Mouse (Mus musculus) adrenal gland, adult 2 months (tissue): ENCODE data around the gene Rac3. TPM values are rescaled to one million over a fixed set of nuclear protein-coding genes. Genes with fewer than 3 reads are reported as not detected.
A peak's percentile ranks its signal among the peaks of the same experiment; 100 is the strongest.
"Not testable (repeated sequence)": the region's sequence is repeated elsewhere in the genome, so short reads cannot be mapped to it uniquely, and the experiment has no call there.

Source experiments
- DNase-seq: peaks from one replicate; pipeline ENCODE4 v3.0.0; 2021
- polyA plus RNA-seq: library from polyadenylated mRNA; depleted of rRNA; stranded (reverse); fragments of >200 nt; gene quantifications from 2 replicates; pipeline ENCODE4 v1.2.3, GENCODE M21; 2012
- total RNA-seq, 2 experiments: library from RNA; stranded (reverse); gene quantifications; 2 replicates each; pipeline ENCODE4 v1.2.3; 2021

Rac3 gene
- total and polyA plus RNA-seq, 3 experiments, result 13.7 to 21.1 (median 15.9) TPM

- no peak for DNase-seq
These were observed 6.3 kb downstream of the Rac3 start for GRCm38 (mm10) chr11:120727564-120727963.

- DNase-seq, result no peak
These were observed 7.4 kb downstream of the Rac3 start for GRCm38 (mm10) chr11:120728530-120729240.

- DNase-seq, result peak; percentile 66
These were observed 8.3 kb downstream of the Rac3 start for GRCm38 (mm10) chr11:120729432-120730050.

- no peak for DNase-seq
These were observed 9.1 kb downstream of the Rac3 start for GRCm38 (mm10) chr11:120730331-120730870.

DNA sequence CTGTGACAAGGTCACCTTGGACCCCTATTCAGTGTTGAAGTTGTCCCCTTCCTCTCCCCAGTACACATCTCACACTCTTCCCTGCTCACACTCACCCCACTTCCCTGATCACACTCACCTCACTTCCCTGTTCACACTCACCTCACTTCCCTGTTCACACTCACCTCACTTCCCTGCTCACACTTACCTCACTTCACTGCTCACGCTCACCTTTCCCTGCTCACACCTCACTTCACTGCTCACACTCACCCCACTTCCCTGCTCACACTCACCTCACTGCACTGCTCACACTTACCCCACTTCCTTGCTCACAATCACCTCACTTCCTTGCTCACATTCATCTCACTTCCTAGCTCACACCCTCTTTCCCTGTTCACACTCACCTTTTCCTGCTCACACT lies 10.1 kb downstream of the Rac3 start:
- no peak for DNase-seq

DNA sequence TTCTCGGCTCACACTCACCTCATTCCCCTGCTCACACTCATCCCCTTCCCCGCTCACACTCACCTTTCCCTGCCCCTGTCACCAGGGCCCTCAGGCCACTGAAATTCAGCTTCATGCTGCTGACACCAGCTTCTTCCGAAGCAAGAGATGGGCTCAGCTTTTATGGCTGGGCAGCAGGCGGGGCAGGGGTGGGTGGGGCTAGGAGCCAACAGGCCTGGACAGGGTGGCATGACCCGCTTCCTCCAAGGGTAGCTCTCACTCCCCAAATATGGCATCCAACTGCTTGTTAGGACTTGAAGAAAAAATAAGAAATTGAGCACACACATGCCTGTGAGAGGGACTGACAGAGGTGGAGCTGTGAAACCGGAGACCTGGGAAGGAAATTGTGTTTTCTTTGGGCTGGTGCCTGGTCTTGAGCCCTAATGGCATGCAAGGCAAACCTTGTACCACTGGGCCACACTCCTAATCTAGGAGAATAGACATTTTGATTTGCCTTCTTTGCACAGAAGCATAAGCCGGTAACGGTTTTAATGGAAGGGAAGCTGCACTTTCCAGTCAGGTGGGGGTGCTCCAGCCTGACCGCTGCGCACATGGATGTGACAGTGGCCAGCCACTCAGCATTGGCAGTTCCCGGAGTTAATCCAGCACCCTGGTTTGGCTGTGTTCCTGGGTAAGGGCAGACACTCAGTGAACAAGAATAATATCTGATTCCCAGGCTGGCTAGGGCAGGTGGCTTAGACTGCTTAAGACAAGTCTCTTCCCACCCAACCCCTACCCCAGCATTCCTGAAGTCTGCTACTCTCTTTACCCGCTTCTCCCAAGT lies 10.8 kb downstream of the Rac3 start, which contains the start of gene Cbr2:
Gene Cbr2 (minus strand): TSS at position 257 of the 823 bp plus-strand sequence.
- no peak for DNase-seq

GRCm38 (mm10) chr11:120733521-120733920 lies 12.3 kb downstream of the Rac3 start:
- peak; percentile 79 for DNase-seq

DNA sequence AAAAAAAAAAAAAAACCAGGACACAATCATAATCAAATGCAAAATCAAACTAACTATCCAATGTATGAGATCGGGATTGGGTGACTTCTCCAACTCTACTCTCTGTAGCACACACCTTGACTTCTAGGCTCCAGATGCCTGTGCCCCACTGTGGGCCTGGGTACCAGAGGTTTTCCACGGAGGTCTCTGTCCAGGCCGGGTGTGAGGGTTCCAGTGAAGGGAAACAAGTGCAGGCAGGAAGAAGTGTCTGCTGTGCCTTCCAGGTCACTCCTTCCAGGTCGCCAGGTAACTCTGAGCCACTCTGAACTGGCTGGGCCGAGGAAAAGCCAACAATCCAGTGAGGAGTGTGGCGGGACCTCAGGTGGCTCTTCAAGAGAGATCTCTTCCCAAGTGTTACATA lies 15.2 kb downstream of the Rac3 start:
- DNase-seq, result no peak

- DNase-seq, result peak; percentile 75
These were observed 19.7 kb downstream of the Rac3 start for GRCm38 (mm10) chr11:120740981-120741380.

DNA sequence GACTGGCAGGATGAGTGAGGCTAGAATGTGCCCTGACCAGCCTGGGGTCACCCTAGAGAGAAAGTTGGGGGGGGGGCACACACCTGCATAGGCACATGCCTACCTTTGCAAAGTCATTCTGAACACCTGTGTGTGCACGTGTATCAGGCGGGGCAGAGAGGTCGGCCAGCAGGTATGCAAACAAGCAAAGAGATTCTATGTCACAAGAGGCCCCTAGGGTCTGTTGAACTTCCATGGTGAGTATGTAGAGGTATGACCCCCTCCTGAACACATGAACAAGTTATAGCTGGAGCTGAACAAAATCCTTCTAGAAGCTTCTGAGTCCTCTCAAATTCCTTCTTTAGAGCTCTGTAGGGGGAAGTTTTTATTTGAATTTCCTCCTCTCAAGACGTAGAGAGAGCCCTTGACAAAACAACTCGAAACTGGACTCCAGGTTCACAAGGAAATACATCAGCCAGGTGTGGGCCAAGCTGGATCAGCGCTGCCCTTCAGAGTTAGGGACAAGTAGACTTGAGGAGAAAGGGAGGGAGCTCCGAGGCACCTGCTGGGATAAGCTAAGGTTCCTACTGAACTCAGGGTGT lies 22.9 kb downstream of the Rac3 start:
- DNase-seq, result no peak

DNA sequence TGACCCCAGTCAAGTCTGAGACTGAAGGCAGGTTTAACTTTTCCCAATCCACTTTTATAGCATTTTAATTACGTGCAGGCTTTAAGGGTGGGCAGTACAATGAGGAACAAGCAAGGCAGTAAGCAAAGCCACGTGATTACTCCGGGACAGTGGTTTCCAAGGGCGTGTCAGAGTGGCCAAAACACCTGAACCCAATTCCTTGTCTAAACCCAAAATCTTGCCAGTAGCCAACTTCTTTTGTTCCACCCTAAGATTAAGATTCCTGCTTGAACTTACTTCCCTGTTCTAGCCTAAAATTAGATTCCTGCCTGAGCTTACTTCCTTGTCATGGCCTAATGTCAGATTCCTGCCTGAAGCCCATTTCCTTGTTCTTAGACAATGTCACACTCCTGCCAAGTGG lies 26.7 kb downstream of the Rac3 start:
- no peak for DNase-seq

- DNase-seq, result peak; percentile 46
These were observed 28.2 kb downstream of the Rac3 start for GRCm38 (mm10) chr11:120749430-120749829.

DNA sequence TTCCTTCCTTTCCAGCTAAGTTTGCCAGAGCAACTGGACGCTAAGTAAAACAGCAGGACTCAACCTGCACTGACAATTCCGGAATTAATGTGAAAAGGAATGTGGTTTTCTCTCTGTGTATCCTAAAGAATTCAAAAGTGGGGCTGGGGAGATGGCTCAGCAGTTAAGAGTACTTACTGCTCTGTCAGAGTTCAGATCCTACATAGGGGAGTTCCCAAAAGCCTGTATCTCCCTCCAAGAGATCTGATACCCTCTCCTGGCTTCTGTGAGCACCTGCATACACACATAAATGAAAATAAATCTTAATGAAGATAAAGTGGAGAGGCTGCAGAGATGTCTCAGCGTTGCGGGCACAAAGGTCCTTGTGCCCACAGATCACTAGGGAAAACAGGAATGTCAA lies 30.3 kb downstream of the Rac3 start:
- no peak for DNase-seq

DNA sequence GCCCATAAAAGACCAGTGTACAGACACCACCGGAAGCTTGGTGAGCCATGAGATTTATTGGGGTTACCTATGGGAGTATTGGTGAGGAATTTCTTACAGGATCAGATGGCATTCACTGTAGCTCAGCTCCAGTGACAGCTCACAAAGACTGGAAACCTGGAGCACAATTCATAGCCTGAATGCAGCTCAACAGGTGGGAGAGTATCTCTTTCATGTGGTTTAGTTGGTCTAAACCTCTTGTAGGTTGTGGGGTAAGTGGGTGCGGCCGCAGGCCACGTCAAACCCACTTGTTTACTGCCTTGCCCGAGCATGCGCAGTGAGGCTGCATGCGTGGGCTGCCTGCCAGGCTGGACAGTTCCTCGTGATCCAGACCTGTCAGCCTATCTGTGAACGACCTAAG lies 39.0 kb downstream of the Rac3 start:
- DNase-seq, result no peak

DNA sequence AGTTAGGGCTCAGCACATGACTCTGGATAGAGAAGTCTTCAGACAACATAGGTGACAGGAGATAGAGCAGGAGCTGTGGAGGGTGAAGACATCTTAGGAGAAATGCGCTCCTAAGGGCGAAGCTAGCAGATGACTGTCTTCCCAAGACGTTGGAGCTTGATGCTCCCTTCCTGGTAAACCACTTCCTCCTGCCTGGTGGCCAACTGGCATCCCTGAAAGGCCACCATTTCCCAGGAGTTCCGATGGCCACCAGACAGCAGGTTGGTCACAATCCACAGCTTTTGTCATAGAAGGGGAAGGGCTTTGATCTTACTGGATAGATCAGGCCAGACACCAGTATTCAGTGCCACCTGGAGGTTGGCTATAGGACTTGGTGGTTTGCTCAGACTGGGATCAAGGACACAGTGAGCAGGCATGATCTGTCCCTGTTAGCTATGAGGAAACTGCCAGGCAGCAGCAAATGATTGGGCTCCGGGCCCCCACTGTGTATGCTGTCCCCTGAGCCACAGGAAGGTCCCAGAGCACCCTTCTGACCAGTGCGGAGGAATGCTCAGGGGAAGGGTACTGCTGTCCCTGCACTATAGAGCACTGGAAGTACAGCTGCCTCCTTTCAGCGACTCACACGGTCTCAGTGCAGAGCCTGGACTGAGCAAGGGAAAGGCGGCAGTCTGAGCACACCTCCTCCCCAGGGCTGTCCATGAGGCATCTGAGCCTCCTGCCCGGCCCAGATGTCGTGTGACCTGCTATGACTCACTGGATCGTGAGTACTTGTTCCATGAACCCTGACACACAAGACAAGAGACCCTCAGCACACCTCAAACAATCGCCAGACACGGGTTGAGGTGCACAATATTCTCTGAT lies 40.8 kb downstream of the Rac3 start:
- DNase-seq, result no peak

DNA sequence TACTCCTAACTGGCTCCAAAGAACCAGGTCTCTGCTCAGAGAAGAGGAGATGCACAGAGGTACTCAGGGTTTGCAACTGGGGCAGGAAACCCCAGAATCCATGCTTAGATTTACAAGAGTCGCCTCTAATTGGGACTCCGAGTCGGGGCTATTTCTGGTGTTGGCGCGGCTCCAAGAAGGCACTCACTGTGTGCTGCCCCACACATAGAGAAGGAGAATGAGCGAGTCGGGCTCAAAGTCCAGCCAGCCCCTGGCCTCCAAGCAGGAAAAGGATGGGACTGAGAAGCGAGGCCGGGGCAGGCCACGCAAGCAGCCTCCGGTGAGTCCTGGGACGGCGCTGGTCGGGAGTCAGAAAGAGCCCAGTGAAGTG lies 41.4 kb downstream of the Rac3 start, which contains the start of gene Hmga1b:
Gene Hmga1b (plus strand): TSS at position 123 of the 370 bp plus-strand sequence.
- not testable (repeated sequence) for DNase-seq

GRCm38 (mm10) chr11:120763121-120763999 lies 42.1 kb downstream of the Rac3 start:
- DNase-seq, result not testable (repeated sequence)

- not testable (repeated sequence) for DNase-seq
These were observed 45.8 kb downstream of the Rac3 start for GRCm38 (mm10) chr11:120767023-120767422.

DNA sequence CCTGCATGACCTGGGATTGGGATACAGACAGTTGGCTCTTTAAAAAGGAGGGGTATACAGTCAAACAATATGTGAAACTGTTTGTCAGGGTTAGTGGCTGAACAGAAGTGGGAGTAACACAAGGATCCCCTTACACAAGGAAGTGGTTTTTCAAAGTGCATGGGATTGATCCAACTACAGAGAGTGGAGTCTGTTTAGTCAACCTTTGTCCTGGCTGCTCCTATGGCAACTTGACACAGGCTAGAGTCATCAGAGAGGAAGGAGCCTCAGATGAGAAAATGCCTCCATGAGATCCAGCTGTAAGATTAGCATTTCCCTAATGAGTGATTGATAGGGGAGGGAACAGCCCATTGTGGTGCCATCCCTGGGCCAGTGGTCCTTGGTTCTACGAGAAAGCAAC lies 46.9 kb downstream of the Rac3 start:
- DNase-seq, result no peak

GRCm38 (mm10) chr11:120772749-120773148 lies 51.5 kb downstream of the Rac3 start:
- DNase-seq, result no peak
